Mouse (Mus musculus) cerebellum, postnatal 36 days (tissue): ENCODE data around the gene Pmepa1.

Source experiments
- DNase-seq, 2 experiments: peaks; one replicate each; pipeline ENCODE4 v3.0.0; 2021 to 2022; ENCODE audit warnings: mixed read lengths in 2 of 2

Pmepa1 gene

GRCm38 (mm10) chr2:173224097-173224496, 52.2 kb downstream of the Pmepa1 start:
- DNase-seq: no peak

- DNase-seq: no peak
Observed at GRCm38 (mm10) chr2:173223496-173223895, 52.8 kb downstream of the Pmepa1 start.

GRCm38 (mm10) chr2:173220754-173221153, 55.6 kb downstream of the Pmepa1 start:
- DNase-seq: no peak

GRCm38 (mm10) chr2:173219256-173219954, 56.9 kb downstream of the Pmepa1 start:
- no peak for DNase-seq

- DNase-seq: no peak
Observed at GRCm38 (mm10) chr2:173218416-173219141, 57.8 kb downstream of the Pmepa1 start, which contains the start of gene Zbp1. Gene Zbp1 (minus strand): TSS chr2:173218923.

- no peak for DNase-seq
Observed at GRCm38 (mm10) chr2:173217763-173218258, 58.5 kb downstream of the Pmepa1 start.

GRCm38 (mm10) chr2:173217246-173217645, 59.1 kb downstream of the Pmepa1 start:
- no peak for DNase-seq

- DNase-seq: no peak
Observed at GRCm38 (mm10) chr2:173216840-173217239, 59.5 kb downstream of the Pmepa1 start.

- DNase-seq: no peak
Observed at GRCm38 (mm10) chr2:173212227-173212626, 64.1 kb downstream of the Pmepa1 start.

- no peak for DNase-seq
Observed at GRCm38 (mm10) chr2:173209091-173209815, 67.1 kb downstream of the Pmepa1 start.

- DNase-seq: no peak
Observed at GRCm38 (mm10) chr2:173207051-173207450, 69.3 kb downstream of the Pmepa1 start.

GRCm38 (mm10) chr2:173205563-173206099, 70.7 kb downstream of the Pmepa1 start:
- no peak for DNase-seq

- DNase-seq: no peak
Observed at GRCm38 (mm10) chr2:173204671-173205070, 71.7 kb downstream of the Pmepa1 start.

GRCm38 (mm10) chr2:173203726-173204125, 72.6 kb downstream of the Pmepa1 start:
- DNase-seq: no peak

GRCm38 (mm10) chr2:173202924-173203689, 73.2 kb downstream of the Pmepa1 start:
- DNase-seq: no peak

- no peak for DNase-seq
Observed at GRCm38 (mm10) chr2:173194796-173195195, 81.5 kb downstream of the Pmepa1 start.

GRCm38 (mm10) chr2:173187182-173187855, 89.0 kb downstream of the Pmepa1 start:
- DNase-seq: no peak

GRCm38 (mm10) chr2:173186047-173186943, 90.0 kb downstream of the Pmepa1 start:
- peak; percentile 80 to 84 for DNase-seq

- no peak for DNase-seq
Observed at GRCm38 (mm10) chr2:173185282-173185681, 91.1 kb downstream of the Pmepa1 start.

- no peak for DNase-seq
Observed at GRCm38 (mm10) chr2:173184475-173185080, 91.8 kb downstream of the Pmepa1 start.
